Mouse (Mus musculus): ENCODE results near the gene Ablim2. TPM values are rescaled to one million over a fixed set of nuclear protein-coding genes. Genes with fewer than 3 reads are reported as not detected.

The Ablim2 gene
- total RNA-seq, 2 experiments from 2014 or later, result 51.3 to 68.7 TPM

DNA sequence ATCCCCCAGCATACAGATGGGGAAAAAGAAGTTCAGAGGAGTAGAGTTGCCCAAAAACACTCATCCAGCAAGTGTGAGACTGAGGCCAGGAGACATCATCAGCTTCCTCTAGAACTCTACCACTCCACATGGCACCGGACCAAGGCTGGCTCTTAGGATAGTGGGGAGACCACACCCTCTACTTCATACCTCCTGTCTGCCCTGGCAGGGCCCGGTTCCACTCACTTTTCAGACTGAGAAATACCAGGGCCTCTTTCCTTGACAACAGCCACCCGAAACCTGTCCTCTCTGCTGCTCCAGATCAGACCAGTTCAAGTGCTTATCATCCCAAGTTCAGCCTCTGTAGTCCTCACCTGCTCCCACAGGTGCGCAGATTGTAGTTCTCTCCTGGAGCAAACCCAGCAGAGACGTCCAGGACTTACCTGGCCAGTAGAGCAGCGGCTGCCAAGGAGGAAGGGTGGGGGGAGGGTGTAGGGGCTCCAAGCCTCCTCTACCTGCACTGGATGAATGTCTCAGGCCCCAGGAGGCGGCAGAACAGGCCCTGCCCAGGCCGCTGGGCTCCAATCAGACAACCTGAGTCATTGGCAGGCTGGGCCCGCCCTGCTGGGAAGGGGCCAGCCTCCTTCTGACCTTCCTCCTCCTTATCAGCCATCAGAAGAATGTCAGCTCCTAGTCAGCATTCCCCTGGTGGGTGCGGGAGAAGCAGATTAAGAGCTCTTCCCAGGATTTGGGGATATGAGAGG is 18.0 kb upstream of the Ablim2 start, which contains the start of gene Sh3tc1:
Gene Sh3tc1, minus strand, starts transcription at position 452 of the 743 bp plus-strand sequence.
- DNase-seq, result no peak

DNA sequence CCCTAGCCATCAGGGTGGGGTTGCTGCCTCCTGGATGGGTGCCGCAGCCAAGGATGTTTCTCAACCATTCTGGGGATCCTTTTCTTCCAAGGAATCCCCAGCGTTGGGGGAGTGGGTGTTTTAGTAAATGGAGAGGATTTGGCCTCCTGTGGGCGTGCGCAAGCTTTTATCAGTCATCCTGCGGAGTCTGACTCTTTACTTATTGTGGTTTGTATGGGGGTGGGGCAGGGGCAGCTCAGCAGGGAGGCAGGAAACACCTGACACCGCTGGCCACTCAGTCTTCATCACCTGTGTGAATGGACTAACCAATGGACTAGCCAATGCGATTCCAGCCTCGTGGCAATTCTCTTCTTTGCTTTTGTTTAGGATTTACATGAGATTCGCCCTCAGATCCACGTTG is 17.0 kb upstream of the Ablim2 start:
- DNase-seq, result no peak

GRCm38 (mm10) chr5:35741225-35741820 is 16.4 kb upstream of the Ablim2 start:
- DNase-seq, result no peak

DNA sequence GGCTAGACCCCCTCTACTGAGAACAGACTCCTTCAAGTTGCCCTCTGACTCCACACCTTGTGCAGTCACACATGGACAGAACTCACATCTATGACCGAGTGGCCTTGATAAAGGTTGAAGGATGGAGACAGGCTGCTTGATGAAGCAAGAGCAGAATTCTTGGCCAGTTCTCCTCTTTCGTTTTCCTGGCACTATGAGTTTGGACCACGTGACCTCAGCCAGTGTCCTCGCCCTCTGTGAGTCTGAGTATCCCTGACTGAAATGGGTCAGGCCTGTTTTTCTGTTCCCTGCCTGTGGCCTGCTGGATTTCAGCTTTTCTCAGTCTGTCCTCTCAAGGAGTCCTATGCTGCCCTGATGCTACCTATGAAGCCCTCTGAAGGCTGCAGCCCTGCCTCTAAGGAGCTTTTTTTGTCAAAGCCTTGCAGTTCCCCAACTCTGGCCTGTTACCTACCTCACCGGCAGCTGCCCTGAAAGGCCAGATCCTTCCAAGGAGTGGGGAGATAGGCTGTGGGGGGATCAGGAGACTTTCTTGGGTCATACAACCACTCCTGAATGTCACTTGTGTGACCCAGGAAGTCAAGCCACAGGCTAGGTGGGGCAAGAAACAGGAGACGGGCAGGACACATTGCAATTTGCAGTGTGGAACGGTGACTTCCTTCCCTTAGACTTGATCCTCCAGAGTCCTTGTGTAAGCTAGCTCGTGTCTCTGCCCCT is 14.3 kb upstream of the Ablim2 start:
- DNase-seq, result no peak

DNA sequence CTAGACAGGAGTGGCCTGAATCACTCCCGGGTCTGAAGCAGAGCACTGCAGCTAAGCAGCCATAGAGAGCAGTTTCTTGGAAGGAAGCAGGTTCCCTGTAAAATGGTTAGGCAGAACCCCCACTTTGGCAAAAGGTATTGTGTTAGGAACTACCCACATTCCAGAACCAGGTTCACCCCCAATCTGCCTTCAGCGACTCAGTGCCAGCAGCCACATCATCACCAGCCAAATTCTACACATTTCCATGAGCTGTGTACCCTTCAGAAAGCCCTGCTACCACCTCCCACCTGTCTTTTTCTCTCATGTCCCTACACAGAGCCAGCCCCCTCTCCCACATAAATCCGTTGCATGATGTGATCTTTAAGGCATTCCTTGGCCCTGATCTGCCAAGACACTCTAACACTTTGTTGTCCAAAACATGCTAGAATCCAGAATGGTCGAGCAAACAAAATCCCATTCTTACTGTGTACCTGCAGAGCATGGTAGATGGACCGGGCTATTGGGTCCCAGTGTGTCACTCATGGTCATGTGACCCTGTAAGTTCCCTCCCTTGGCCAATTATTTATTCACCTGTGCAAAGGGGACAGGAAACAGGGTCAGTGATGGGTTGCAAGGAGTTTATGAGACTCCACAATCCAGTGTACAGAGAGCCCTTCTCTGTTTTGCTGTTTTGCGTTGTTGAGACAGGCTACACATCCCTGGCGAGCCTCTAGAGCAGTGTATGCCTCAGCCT is 13.5 kb upstream of the Ablim2 start:
- no peak for DNase-seq

GRCm38 (mm10) chr5:35745406-35745805 is 12.3 kb upstream of the Ablim2 start:
- no peak for DNase-seq

GRCm38 (mm10) chr5:35746910-35747309 is 10.8 kb upstream of the Ablim2 start:
- peak; percentile 89 for DNase-seq

- DNase-seq, result no peak
Measured at GRCm38 (mm10) chr5:35749416-35749815, 8.3 kb upstream of the Ablim2 start.

- DNase-seq, result no peak
Measured at GRCm38 (mm10) chr5:35750026-35750425, 7.7 kb upstream of the Ablim2 start.

GRCm38 (mm10) chr5:35751016-35751415 is 6.7 kb upstream of the Ablim2 start:
- no peak for DNase-seq

DNA sequence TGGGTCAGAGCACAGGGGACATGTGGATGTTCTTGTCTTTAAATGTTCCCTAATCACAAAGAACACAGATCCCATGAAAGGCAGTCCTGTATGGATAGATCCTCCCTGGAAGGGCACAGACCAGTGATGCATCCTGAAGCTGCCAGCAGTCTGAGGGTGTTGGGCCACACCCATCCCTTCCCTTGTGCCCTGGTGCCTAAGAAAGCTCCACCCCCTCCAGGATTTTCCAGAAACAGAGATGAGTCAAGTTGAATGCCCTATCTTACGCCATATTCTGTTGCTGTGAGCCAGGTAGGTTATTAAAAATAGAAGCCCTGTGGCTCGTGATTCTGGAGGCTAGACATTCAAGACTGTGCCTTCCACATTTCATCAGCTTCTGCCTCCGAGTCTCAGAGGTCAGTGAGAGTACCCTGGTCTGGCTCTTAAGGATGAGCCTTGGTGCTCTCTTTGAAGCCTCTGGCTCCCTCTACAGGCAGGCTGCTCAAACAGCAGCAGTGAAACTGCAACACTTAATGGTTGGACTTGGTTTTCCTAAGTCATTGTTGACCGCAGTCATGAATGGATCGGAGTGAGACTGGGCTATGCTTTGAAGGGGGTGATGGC is 2.4 kb upstream of the Ablim2 start:
- DNase-seq, result peak; percentile 67

DNA sequence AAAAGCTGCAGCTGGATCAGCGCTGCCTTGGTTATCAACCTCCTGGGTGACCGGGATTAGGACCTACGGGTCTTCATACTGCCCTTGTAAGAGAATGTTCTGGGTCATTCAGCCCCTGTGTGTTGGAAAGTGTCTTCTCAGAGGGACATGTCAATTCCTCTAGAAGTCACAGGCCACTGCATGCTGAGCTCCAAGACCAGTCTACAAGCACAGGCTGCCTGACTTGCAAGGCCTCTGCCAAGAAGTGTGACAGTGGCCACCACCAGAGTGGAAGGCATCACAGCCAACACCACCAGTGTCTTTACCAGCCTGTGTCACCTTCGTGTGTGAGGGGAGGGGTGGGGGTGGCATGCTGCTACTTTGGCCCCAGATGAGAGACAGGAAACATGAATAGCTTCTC is 1.7 kb upstream of the Ablim2 start:
- DNase-seq, result no peak

DNA sequence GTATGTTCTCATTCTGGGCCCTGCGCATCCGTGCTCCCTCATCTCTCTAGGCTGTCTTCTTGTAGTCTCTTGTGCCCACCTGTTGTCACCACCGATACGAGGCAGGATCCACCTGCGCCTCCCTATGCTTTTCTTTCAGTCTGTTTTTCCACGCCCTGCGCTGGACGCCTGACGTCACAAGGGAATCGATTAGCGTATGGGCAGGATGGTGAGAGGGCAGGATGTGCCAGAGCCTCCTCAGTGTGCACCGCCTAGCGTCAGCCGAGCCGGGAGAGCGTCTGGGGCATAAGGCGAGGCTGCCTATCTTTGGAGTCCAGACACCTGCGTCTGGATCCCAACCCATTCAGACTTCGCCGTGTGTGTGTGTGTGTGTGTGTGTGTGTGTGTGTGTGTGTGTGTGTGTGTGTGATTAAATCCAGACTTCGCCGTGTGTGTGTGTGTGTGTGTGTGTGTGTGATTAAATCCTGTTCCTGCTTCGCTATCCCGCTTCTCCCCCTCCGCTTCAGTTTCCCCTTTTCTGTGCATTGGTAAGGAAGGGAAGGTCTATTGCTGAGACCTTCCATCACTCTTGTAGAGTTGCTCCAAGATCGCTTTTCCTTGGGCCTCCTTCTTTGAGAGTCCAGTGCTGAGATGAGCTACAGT is 562 bp upstream of the Ablim2 start:
- no peak for DNase-seq

DNA sequence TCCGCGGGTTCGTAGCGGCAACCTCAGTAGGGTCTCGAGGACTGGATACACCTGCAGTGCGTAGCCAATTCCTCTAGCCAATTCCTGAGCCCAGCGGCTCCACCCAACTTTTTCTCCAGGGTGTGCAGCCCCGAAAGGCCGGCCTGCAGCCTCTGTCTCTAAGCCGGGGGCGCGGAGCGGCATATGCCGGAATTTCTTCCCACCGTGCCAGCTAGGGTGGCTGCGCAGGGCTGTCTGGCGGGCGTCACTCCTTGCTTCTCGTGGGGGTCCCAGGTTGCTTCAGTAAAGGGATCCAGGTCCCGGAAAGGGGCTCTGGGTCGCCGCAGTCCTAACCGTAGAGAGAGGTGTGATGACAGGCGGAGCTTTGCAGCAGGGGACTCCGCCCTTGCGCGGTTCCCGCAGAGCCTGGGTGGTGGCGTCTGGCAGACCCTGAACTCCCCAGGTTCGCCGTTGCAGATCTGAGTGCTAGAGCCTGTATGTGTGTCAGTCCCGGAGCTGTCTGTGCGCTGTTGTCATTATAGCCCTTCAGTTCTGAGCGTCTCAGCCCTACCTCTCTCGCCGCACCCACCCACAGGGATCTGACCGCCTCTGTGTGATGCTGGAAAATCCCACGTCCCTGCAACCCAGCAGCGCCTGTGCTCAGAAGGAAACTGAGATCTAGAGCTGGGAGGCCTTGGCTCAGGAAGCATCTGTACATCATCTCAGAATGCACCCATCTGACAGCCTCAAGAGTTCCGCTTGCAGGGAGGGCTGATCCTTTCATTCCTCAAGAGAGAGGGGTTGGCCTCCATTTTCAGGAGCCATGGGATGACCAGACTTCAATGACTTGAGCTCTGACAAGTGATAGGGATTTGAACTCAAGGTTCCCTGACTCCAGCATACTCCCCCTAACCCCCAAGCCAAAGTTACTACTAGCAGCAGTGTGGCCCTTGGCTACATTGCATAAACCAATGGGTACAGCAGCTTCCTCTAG is 687 bp downstream of the Ablim2 start:
- DNase-seq, result peak; percentile 35

DNA sequence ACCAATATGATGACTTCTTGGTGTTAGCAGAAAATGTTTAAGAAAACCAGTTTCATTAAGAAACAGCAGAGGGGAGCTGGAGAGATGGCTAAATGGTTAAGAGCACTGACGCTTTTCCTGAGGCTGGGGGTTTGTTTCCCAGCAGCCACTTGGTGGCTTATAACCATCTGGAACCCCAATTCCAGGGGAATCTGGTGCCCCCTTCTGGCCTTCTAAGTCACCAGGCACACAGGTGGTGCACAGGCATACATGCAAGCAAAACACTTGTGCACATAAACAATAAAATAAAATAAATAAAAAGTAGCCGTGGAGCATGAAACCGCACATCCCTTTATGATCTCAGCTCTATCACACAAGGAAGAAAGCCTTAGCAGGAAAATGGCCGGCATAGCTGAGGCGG is 3.6 kb downstream of the Ablim2 start:
- DNase-seq, result no peak

DNA sequence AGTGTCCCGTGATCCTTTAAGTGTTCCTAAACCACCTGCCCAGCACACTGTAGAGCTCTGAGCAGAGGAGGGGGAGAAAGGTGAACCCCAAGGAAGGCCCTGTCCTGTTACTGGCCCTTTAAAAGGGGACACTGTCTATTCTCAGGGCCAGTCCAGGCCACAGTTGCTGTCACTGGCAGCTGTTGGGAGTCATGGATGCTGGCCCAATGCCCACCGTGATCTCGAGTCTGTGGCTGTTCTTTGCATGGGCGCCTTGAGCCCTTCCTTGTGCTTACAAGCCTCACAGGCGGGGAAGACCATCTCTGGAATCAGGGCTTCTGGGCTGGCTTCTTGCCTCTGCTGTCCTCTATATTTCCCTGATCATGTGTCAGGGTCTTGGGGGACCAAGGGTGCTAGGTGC is 4.7 kb downstream of the Ablim2 start:
- peak; percentile 75 for DNase-seq

DNA sequence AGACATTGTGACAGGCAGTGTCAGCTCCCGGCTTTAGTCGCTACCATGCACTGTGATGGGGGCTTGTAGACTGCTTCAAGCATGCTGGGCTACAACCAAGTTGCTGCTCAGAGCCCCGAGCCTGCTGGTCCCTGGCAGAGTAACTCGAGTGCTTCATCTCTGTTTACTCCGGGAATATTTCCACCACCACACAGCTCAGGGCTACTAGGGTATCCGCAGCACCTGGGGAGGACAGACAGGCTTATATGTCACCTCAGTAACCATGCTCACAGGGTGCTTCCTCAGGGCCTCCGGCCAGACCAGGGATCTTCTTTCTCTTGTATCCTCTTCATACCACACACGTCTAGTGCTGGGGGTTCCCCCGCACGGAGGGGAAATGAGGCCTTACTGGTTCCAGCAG is 5.2 kb downstream of the Ablim2 start:
- no peak for DNase-seq

DNA sequence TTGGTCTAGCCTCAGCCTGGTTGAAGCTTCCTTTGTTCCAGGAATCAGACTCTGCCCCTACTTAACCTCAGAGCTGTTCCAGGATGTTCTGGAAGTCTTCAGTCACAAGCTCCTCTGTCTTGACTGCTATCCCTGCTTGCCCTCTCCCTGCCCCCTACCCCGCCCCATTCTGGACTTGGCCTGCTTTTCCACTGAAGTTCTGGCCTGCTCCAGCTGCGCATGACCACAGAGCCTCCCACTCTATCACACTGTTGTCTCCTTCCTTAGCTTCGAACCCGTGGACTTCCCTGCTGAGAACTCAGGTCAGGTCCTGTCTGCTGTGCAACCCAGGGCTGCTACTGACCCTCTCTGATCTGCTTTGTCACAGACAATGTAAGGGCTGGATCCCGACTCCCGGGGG is 8.2 kb downstream of the Ablim2 start:
- DNase-seq, result no peak

DNA sequence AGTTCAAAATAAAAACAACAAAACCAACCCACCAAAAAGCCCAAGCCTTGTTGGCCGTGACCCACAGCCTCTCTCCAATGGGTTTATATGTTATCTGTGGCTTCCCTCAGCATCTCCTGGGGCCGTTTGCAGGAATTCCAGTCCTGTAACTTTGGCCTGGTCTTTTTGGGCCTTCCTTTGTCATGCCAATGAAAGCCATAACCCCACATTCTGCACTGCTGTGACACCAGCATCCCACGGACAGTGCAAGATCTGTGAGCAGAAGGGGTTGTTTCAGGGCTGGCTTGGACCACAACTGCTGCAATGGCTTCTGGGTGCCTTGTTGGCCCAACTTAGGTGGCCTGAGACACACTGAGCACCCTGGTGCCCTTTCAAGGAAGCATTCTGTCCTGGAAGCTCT is 10.8 kb downstream of the Ablim2 start:
- DNase-seq, result no peak

DNA sequence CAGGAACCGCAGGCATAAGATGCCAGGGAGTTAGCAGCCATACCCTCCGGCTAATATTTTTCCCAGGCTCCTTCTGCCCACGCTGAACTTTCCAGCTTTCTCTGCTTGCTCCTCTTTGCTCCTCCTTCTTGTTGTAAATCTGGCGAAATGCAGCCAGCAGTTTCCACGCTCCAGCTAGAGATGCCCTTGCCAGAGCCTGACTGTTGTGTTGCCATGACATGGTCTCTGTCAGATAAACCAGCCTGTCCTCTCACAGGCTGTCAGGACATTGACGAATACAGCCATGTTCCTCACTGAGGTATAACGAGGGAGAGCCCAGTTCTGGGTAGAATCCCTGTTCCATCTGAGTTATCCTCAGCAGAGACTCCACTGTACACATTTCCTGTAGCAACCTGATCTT is 11.3 kb downstream of the Ablim2 start:
- no peak for DNase-seq

GRCm38 (mm10) chr5:35770246-35770645 is 12.6 kb downstream of the Ablim2 start:
- DNase-seq, result no peak
